Comparison of ENCODE assay signal across 14 mouse cellular contexts in genomic region chr3:34654781-34655180, GRCm38 (mm10). TPM values are rescaled to one million over a fixed set of nuclear protein-coding genes. Genes with fewer than 3 reads are reported as not detected.
A peak's percentile ranks its signal among the peaks of the same experiment; 100 is the strongest.
DNase-seq lines count a peak whose midpoint lies in the region; ATAC-seq lines count a peak whose summit lies in the region.
"Had no signal": no experiment of that assay in that cellular context is flagged by ENCODE, and none has a peak within 500 bp of the region (broad histone marks: within the 10 kb centered on the region; RNA-seq: fewer than 3 reads in every experiment).

No protein-coding gene starts in this region.

- no peaks in the 10 kb centered on the region for H3K27me3 ChIP-seq in forebrain, embryonic 11.5 days (ENCODE audit: control insufficient read depth, insufficient read depth, low read length)
- H3K27me3 ChIP-seq in hindbrain, embryonic 16.5 days (replicated peaks; ENCODE audit: control insufficient read depth, insufficient read depth, low read length), result peaks cover 24% of the 10 kb centered on the region
- H3K27me3 ChIP-seq in neural tube, embryonic 15.5 days (replicated peaks), result peaks cover 55% of the 10 kb centered on the region

- peak overlapping the region; percentile 71 for H3K4me3 ChIP-seq in forebrain, embryonic 11.5 days (ENCODE audit: low read depth, low read length)
- peak overlapping the region; percentile 41 for H3K4me3 ChIP-seq in hindbrain, embryonic 16.5 days (ENCODE audit: low read length)
- peak overlapping the region; percentile 32 for H3K4me3 ChIP-seq in neural tube, embryonic 15.5 days (replicated peaks)
- H3K4me3 ChIP-seq: limb, embryonic 15.5 days had no signal

- H3K36me3 ChIP-seq in forebrain, embryonic 11.5 days (ENCODE audit: control insufficient read depth, insufficient read depth, low read length), result no peaks in the 10 kb centered on the region
- H3K36me3 ChIP-seq in hindbrain, embryonic 16.5 days (ENCODE audit: control insufficient read depth, insufficient read depth, low read length), result no peaks in the 10 kb centered on the region
- H3K36me3 ChIP-seq in neural tube, embryonic 15.5 days, result no peaks in the 10 kb centered on the region
- H3K36me3 ChIP-seq: embryonic facial prominence, embryonic 15.5 days; G1E; limb, embryonic 15.5 days had no signal

- peak; percentile 66 for DNase-seq in embryo, embryonic 10.5 days (ENCODE audit: low spot score)
- DNase-seq in embryo, embryonic 10 days (ENCODE audit: low spot score), result no peak
- no peak for DNase-seq in forebrain, embryonic 11.5 days (ENCODE audit: low spot score)
- DNase-seq in cerebellum, postnatal 36 days, result no peak
- no peak for DNase-seq in thymus, postnatal 10 days (ENCODE audit: low spot score in 2 of 2)
- no peak for DNase-seq in kidney, postnatal 14 days
- DNase-seq: lung, postnatal 14 days; right cerebral cortex, postnatal 4 days had no signal

- peak overlapping the region; percentile 98 for H3K27ac ChIP-seq in forebrain, embryonic 11.5 days (ENCODE audit: low read depth, low read length)
- peak overlapping the region; percentile 31; the same call in 1 of the 2 replicates for H3K27ac ChIP-seq in hindbrain, embryonic 16.5 days (ENCODE audit: low read depth, low read length)
- H3K27ac ChIP-seq in neural tube, embryonic 15.5 days (replicated peaks), result peak overlapping the region; percentile 6; the same call in 1 of the 2 replicates
- H3K27ac ChIP-seq: embryonic facial prominence, embryonic 15.5 days; limb, embryonic 15.5 days had no signal

- H3K9ac ChIP-seq in forebrain, embryonic 11.5 days (ENCODE audit: low read length), result peak overlapping the region; percentile 88
- no peak overlapping the region; the same call in 1 of the 2 replicates for H3K9ac ChIP-seq in hindbrain, embryonic 16.5 days (ENCODE audit: low read depth, low read length)
- no peak overlapping the region for H3K9ac ChIP-seq in neural tube, embryonic 15.5 days (replicated peaks)
- H3K9ac ChIP-seq: embryonic facial prominence, embryonic 15.5 days; limb, embryonic 15.5 days had no signal

- 8% methylated on average over 6 of the region's 6 CpGs for WGBS in forebrain, embryonic 11.5 days
- WGBS in hindbrain, embryonic 16.5 days, result 10% methylated on average over 6 of the region's 6 CpGs
- WGBS in neural tube, embryonic 15.5 days, result 12% methylated on average over 6 of the region's 6 CpGs

- peaks cover 27% of the 10 kb centered on the region for H3K4me1 ChIP-seq in forebrain, embryonic 11.5 days (replicated peaks; ENCODE audit: control insufficient read depth, insufficient read depth, low read length)
- H3K4me1 ChIP-seq in hindbrain, embryonic 16.5 days (ENCODE audit: control insufficient read depth, insufficient read depth, low read depth, low read length), result peaks cover 6% of the 10 kb centered on the region; the same call in 1 of the 2 replicates
- peaks cover 15% of the 10 kb centered on the region for H3K4me1 ChIP-seq in neural tube, embryonic 15.5 days

- no peaks in the 10 kb centered on the region for H3K9me3 ChIP-seq in forebrain, embryonic 11.5 days (ENCODE audit: control insufficient read depth, low read length)
- H3K9me3 ChIP-seq in hindbrain, embryonic 16.5 days (ENCODE audit: control insufficient read depth, low read length), result no peaks in the 10 kb centered on the region
- H3K9me3 ChIP-seq in neural tube, embryonic 15.5 days (replicated peaks), result no peaks in the 10 kb centered on the region
- H3K9me3 ChIP-seq: embryonic facial prominence, embryonic 15.5 days; limb, embryonic 15.5 days had no signal

- H3K4me2 ChIP-seq in forebrain, embryonic 11.5 days (ENCODE audit: low read depth, low read length, severe bottlenecking), result peak overlapping the region; percentile 81
- peak overlapping the region; percentile 57 for H3K4me2 ChIP-seq in hindbrain, embryonic 16.5 days (ENCODE audit: low read length)
- H3K4me2 ChIP-seq in neural tube, embryonic 15.5 days, result peak overlapping the region; percentile 41
- H3K4me2 ChIP-seq: embryonic facial prominence, embryonic 15.5 days; limb, embryonic 15.5 days had no signal

- no peak for ATAC-seq in forebrain, embryonic 11.5 days (replicated peaks; ENCODE audit: low FRiP score)
- ATAC-seq in hindbrain, embryonic 16.5 days, result no peak
- ATAC-seq in neural tube, embryonic 15.5 days (ENCODE audit: low FRiP score), result no peak
- ATAC-seq: intestine, embryonic 16.5 days had no signal

RNA-seq across cellular contexts. Expression of gene Sox2, which starts 4.6 kb away (rescaled TPM):
- 57.7 and 67.3 TPM in 2 replicates for polyA plus RNA-seq in forebrain, embryonic 11.5 days (2014; fragmentation: Nextera tagmentation; extraction: Ambion mirVana)
- 8.2 and 8.6 TPM in 2 replicates for polyA plus RNA-seq in hindbrain, embryonic 16.5 days (2015; fragmentation: Nextera tagmentation; extraction: Ambion mirVana)
- 11.1 and 13.4 TPM in 2 replicates for polyA plus RNA-seq in neural tube, embryonic 15.5 days (2015; fragmentation: Nextera tagmentation; extraction: Ambion mirVana)
- polyA plus RNA-seq: G1E had no signal

Comparison
In these comparisons a context has a peak if more than half of its experiments do, and no peak if none do; other contexts are left out.
1. H3K27ac ChIP-seq: peak in every context shown above with its lines; median percentile 98 in forebrain, embryonic 11.5 days; 31 in hindbrain, embryonic 16.5 days; 6 in neural tube, embryonic 15.5 days.